Mouse (Mus musculus) heart, adult 2 months (tissue): ENCODE data around the gene Arhgap23.

Source experiments
- CTCF ChIP-seq: fragments of 200-600 bp; IDR thresholded peaks from 2 replicates; pipeline ENCODE4 v1.8.1; 2022; ENCODE audit warnings: antibody characterized with exemption, mild to moderate bottlenecking, moderate library complexity
- EP300 ChIP-seq: fragments of 200-500 bp; IDR thresholded peaks from 2 replicates; pipeline ENCODE4 v1.6.1; 2011; ENCODE audit warnings: low read depth, low read length, control low read depth; ENCODE audit not compliant: insufficient read depth
- POLR2A ChIP-seq: fragments of 200-500 bp; IDR thresholded peaks from 2 replicates; pipeline ENCODE4 v1.6.1; 2011; ENCODE audit warnings: mild to moderate bottlenecking, low read depth, low read length, control low read depth; ENCODE audit not compliant: insufficient read depth

GRCm38 (mm10) chr11:97462538-97462937, 47.2 kb downstream of the Arhgap23 start:
- TF ChIP-seq POLR2A: no peak
- TF ChIP-seq CTCF: no peak
- TF ChIP-seq EP300: no peak
